Mouse (Mus musculus) bone marrow macrophage, adult 2 months (primary cell): Measurements from ENCODE around the gene Nubp1.

ENCODE experiments used
- CTCF ChIP-seq: IDR thresholded peaks from 2 replicates; pipeline ENCODE4 v1.5.1; 2012; ENCODE audit warnings: low read depth, mild to moderate bottlenecking, low read length, moderate library complexity
- POLR2A ChIP-seq: IDR thresholded peaks from 2 replicates; pipeline ENCODE4 v1.6.1; 2012; ENCODE audit warnings: mild to moderate bottlenecking, low read depth, low read length, borderline replicate concordance

DNA sequence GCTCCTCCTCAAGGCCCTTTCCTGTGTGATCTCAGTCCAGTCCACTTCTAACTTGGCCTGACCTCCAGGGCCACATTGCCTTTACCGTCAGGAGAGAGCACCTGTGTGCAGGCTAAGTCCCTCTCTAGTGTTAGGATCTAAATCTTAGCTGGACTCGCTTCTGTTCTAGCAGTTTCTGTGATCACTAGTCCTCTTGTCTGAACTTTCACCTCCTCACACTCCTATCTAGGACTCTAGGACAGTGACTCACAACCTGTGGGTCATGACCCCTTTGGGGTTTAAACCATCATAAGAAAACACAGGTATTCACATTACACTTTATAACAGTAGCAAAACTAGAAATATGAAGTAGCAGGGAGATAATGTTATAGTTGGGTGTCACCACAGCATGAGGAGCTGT lies 40.2 kb downstream of the Nubp1 start:
- TF ChIP-seq POLR2A (no peak), CTCF (no peak)
